Mouse (Mus musculus): ENCODE measurements around the gene Gm27021. TPM values are rescaled to one million over a fixed set of nuclear protein-coding genes. Genes with fewer than 3 reads are reported as not detected.

Gene Gm27021
- polyA plus RNA-seq, 1 experiment from 2014 or later = 3.8 TPM

- Histone ChIP-seq H3K4me3 (no peak overlapping the region), H3K27me3 (ENCODE audit: low read depth, poor library complexity, severe bottlenecking) (0 out of 2 replicates have a peak, but pooled peaks cover 15% of the 10 kb centered on the region), H3K9me3 (replicated peaks) (no peaks in the 10 kb centered on the region), H3K4me1 (peaks cover 19% of the 10 kb centered on the region), H3K36me3 (no peaks in the 10 kb centered on the region), H3K27ac (no peak overlapping the region)
- DNase-seq (ENCODE audit: low spot score) = no peak
- WGBS = 83% methylated on average over 9 of the region's 9 CpGs
These were observed 60.4 kb downstream of the Gm27021 start for GRCm38 (mm10) chr8:120607460-120607859.

- 53% methylated on average over 6 of the region's 6 CpGs for WGBS
- no peak overlapping the region for H3K4me3 ChIP-seq
- H3K36me3 ChIP-seq = no peaks in the 10 kb centered on the region
- no peak for DNase-seq (ENCODE audit: low spot score)
- H3K9me3 ChIP-seq (replicated peaks) = no peaks in the 10 kb centered on the region
- peaks cover 17% of the 10 kb centered on the region for H3K27me3 ChIP-seq (ENCODE audit: low read depth, poor library complexity, severe bottlenecking)
- peak overlapping the region; percentile 62; the same call in 1 of the 2 replicates for H3K27ac ChIP-seq
- H3K4me1 ChIP-seq = peaks cover 33% of the 10 kb centered on the region
These were observed 65.2 kb downstream of the Gm27021 start for GRCm38 (mm10) chr8:120602672-120603071.

- no peaks in the 10 kb centered on the region for H3K9me3 ChIP-seq (replicated peaks)
- peaks cover 20% of the 10 kb centered on the region for H3K4me1 ChIP-seq
- DNase-seq (ENCODE audit: low spot score) = peak; percentile 74
- H3K27me3 ChIP-seq (ENCODE audit: low read depth, poor library complexity, severe bottlenecking) = peaks cover 24% of the 10 kb centered on the region
- no peaks in the 10 kb centered on the region for H3K36me3 ChIP-seq
- no peak overlapping the region for H3K4me3 ChIP-seq
- no peak overlapping the region for H3K27ac ChIP-seq
- 53% methylated on average over 7 of the region's 7 CpGs for WGBS
These were observed 68.4 kb downstream of the Gm27021 start for GRCm38 (mm10) chr8:120599504-120599903.

GRCm38 (mm10) chr8:120598579-120598978 is 69.3 kb downstream of the Gm27021 start:
- WGBS = 23% methylated on average over 24 of the region's 24 CpGs
- H3K4me1 ChIP-seq = peaks cover 20% of the 10 kb centered on the region
- peaks cover 24% of the 10 kb centered on the region for H3K27me3 ChIP-seq (ENCODE audit: low read depth, poor library complexity, severe bottlenecking)
- peak; percentile 50 for DNase-seq (ENCODE audit: low spot score)
- no peaks in the 10 kb centered on the region for H3K36me3 ChIP-seq
- peak overlapping the region; percentile 50; the same call in 1 of the 2 replicates for H3K27ac ChIP-seq
- no peaks in the 10 kb centered on the region for H3K9me3 ChIP-seq (replicated peaks)
- peak overlapping the region; percentile 26 for H3K4me3 ChIP-seq

- Histone ChIP-seq H3K4me3 (no peak overlapping the region), H3K27me3 (ENCODE audit: low read depth, poor library complexity, severe bottlenecking) (peaks cover 24% of the 10 kb centered on the region), H3K27ac (no peak overlapping the region), H3K4me1 (peaks cover 19% of the 10 kb centered on the region), H3K9me3 (replicated peaks) (no peaks in the 10 kb centered on the region), H3K36me3 (no peaks in the 10 kb centered on the region)
- WGBS = 10% methylated on average over 5 of the region's 5 CpGs
- DNase-seq (ENCODE audit: low spot score) = peak; percentile 85
These were observed 71.9 kb downstream of the Gm27021 start for GRCm38 (mm10) chr8:120595963-120596362.

- DNase-seq (ENCODE audit: low spot score) = no peak
- WGBS = 88% methylated on average over 5 of the region's 5 CpGs
- Histone ChIP-seq H3K36me3 (no peaks in the 10 kb centered on the region), H3K27me3 (ENCODE audit: low read depth, poor library complexity, severe bottlenecking) (peaks cover 24% of the 10 kb centered on the region), H3K27ac (no peak overlapping the region), H3K9me3 (replicated peaks) (no peaks in the 10 kb centered on the region), H3K4me1 (peaks cover 25% of the 10 kb centered on the region), H3K4me3 (no peak overlapping the region)
These were observed 73.3 kb downstream of the Gm27021 start for GRCm38 (mm10) chr8:120594571-120594970.

GRCm38 (mm10) chr8:120591587-120592292 is 76.1 kb downstream of the Gm27021 start:
- no peak for DNase-seq (ENCODE audit: low spot score)
- Histone ChIP-seq H3K27ac (no peak overlapping the region), H3K9me3 (replicated peaks) (no peaks in the 10 kb centered on the region), H3K4me3 (no peak overlapping the region), H3K36me3 (peaks cover 10% of the 10 kb centered on the region), H3K4me1 (peaks cover 38% of the 10 kb centered on the region), H3K27me3 (ENCODE audit: low read depth, poor library complexity, severe bottlenecking) (peaks cover 5% of the 10 kb centered on the region; the same call in 1 of the 2 replicates)
- 81% methylated on average over 10 of the region's 10 CpGs for WGBS

- peak overlapping the region; percentile 91 for H3K4me3 ChIP-seq
- H3K27me3 ChIP-seq (ENCODE audit: low read depth, poor library complexity, severe bottlenecking) = no peaks in the 10 kb centered on the region
- DNase-seq (ENCODE audit: low spot score) = no peak
- H3K27ac ChIP-seq = peak overlapping the region; percentile 70
- H3K9me3 ChIP-seq (replicated peaks) = no peaks in the 10 kb centered on the region
- 57% methylated on average over 2 of the region's 2 CpGs for WGBS
- H3K36me3 ChIP-seq = peaks cover 26% of the 10 kb centered on the region
- peaks cover 40% of the 10 kb centered on the region for H3K4me1 ChIP-seq
These were observed 78.0 kb downstream of the Gm27021 start for GRCm38 (mm10) chr8:120589921-120590320.

- Histone ChIP-seq H3K27me3 (ENCODE audit: low read depth, poor library complexity, severe bottlenecking) (no peaks in the 10 kb centered on the region), H3K9me3 (replicated peaks) (no peaks in the 10 kb centered on the region), H3K4me3 (peak within 1 kb of the TSS; percentile 91), H3K4me1 (peaks cover 40% of the 10 kb centered on the region), H3K27ac (peak within 1 kb of the TSS; percentile 93), H3K36me3 (peaks cover 33% of the 10 kb centered on the region)
- 1% methylated on average over 67 of the region's 67 CpGs for WGBS
- peak; percentile 98 for DNase-seq (ENCODE audit: low spot score)
These were observed 78.7 kb downstream of the Gm27021 start, which contains the start of gene Gins2 for GRCm38 (mm10) chr8:120588908-120589771. TSS of gene Gins2 (minus strand) at chr8:120589304.

- 93% methylated on average over 10 of the region's 10 CpGs for WGBS
- no peaks in the 10 kb centered on the region for H3K9me3 ChIP-seq (replicated peaks)
- no peak overlapping the region for H3K4me3 ChIP-seq
- DNase-seq (ENCODE audit: low spot score) = no peak
- no peak overlapping the region for H3K27ac ChIP-seq
- peaks cover 33% of the 10 kb centered on the region for H3K4me1 ChIP-seq
- H3K27me3 ChIP-seq (ENCODE audit: low read depth, poor library complexity, severe bottlenecking) = no peaks in the 10 kb centered on the region
- H3K36me3 ChIP-seq = peaks cover 67% of the 10 kb centered on the region
These were observed 82.4 kb downstream of the Gm27021 start for GRCm38 (mm10) chr8:120585521-120585920.

- H3K36me3 ChIP-seq = peaks cover 95% of the 10 kb centered on the region
- peaks cover 9% of the 10 kb centered on the region for H3K4me1 ChIP-seq
- H3K27me3 ChIP-seq (ENCODE audit: low read depth, poor library complexity, severe bottlenecking) = no peaks in the 10 kb centered on the region
- no peaks in the 10 kb centered on the region for H3K9me3 ChIP-seq (replicated peaks)
- no peak overlapping the region for H3K27ac ChIP-seq
- no peak overlapping the region for H3K4me3 ChIP-seq
- WGBS = 93% methylated on average over 8 of the region's 8 CpGs
- no peak for DNase-seq (ENCODE audit: low spot score)
These were observed 86.1 kb downstream of the Gm27021 start for GRCm38 (mm10) chr8:120581811-120582210.

GRCm38 (mm10) chr8:120581329-120581728 is 86.5 kb downstream of the Gm27021 start:
- 93% methylated on average over 12 of the region's 12 CpGs for WGBS
- H3K4me3 ChIP-seq = no peak overlapping the region
- H3K9me3 ChIP-seq (replicated peaks) = no peaks in the 10 kb centered on the region
- H3K36me3 ChIP-seq = peaks cover 96% of the 10 kb centered on the region
- H3K27me3 ChIP-seq (ENCODE audit: low read depth, poor library complexity, severe bottlenecking) = no peaks in the 10 kb centered on the region
- H3K27ac ChIP-seq = no peak overlapping the region
- no peak for DNase-seq (ENCODE audit: low spot score)
- peaks cover 9% of the 10 kb centered on the region for H3K4me1 ChIP-seq
